Mouse (Mus musculus) T-cell, adult 2 months (primary cell): ENCODE data around the gene Serpinf1.
A peak's percentile ranks its signal among the peaks of the same experiment; 100 is the strongest.

ENCODE experiments used
- DNase-seq: peaks from one replicate; pipeline ENCODE4 v3.0.0; 2022; ENCODE audit warnings: low spot score

Gene Serpinf1

DNA sequence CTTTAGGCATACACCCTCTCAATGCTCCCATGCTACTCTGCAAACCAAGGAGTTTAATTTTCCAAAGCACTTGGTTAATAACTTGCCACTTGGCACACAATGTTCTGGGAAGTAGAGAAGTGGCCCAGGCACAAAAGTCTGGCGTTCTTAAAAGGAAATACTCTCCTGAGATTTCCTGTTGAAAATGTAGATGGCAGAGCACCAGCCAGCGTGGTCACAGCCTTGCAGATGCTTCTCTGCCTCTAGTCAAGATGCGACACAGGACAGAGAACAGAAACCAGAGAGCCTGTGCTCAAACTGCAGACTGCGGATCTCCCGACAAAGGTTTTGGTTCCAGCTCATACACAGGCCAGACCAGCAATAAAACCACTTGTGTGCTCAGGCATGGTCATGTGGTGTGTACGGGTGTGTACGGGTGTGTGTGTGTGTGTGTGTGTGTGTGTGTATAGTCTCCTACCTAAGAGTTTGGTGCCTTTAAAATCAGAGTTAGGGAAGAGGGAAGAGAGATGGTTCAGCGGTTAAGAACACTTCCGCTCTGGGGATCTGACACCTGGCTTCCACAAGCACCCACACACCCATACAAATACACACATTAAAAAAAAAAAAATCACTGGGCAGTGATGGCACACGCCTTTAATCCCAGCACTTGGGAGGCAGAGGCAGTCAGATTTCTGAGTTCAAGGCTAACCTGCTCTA is 32.7 kb upstream of the Serpinf1 start:
- DNase-seq: no peak

DNA sequence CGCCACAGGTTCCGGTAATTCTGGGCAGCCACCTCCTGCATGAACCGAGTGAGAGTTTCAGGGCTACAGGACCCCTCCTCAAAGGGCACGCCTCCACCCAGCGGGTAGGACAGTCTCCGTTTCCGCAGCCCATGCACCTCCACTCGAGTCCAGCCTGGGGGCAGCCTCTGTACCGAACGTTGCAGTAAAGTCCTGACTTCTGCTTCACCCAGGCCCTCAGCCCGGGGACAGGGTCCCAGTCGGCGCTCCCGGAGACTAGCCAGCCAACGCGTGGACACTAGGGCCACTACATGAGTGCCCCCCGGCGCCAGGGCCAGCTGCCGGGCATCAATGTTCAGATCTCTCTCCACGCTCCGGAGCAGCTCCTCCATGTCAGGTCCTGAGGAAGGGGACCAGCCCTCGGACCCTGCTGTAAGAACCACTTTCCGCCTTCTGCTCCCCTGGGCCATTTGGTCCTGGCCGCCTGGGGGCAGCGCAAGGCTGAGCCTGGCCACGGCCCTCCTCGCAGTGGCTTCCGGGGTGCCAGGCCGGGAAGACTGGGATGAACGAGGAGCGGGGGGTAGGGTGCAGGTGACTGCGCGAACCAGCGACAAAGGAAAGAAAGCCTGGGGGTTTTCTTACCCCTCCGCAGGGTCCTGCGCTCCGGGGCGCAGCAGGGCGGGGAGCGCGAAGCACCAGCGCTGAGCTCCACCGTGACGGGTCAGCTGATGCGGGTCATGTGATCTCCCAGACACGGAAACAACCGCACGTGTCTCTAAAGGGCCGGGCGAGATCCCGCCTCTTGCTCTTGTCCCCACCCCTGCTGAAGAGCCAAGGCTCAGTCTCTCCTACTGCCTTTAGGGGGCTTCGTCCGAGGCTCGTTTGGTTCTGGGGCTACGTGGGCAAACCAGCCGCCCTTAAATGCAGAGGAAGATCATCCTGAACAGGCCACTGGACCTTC is 31.8 kb upstream of the Serpinf1 start, which contains the start of gene Wdr81:
Gene Wdr81, minus strand, starts transcription at position 727 of the 940 bp plus-strand sequence.
- peak; percentile 87 for DNase-seq

DNA sequence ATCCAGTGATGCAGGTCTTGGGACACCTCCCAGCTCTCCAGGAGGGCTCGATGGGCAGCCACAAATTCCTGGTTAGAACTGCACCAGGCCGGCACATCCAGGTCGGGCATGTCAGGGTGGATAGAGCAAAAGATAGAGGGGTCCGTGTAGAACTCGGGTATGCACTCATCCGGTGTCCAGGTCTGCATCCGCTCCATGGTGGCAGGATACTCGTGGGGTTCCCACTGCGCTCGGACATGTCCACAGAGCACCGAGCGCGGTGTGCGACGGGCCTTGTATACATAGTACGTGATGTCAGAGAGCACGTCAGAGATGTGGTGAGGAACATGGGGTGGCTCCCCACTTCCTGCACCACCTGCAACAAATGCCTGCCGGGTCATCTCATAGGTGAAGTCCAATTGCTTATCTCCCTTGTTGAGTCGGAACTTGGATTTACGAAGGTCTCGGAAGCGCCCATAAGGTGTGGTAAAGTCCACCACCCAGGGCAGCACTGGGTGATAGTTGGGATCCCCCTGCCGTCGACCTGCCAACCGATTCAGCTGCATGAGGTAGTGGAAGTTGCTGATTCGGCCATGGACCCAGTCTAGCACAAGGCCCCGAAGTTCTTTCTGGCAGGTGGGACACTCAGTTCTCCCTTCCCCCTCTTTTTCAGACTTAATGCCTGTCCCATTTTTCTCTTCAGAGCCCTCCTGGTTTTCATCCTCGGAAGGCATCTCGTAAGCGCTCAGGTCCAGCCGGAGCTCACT is 30.5 kb upstream of the Serpinf1 start:
- DNase-seq: no peak

DNA sequence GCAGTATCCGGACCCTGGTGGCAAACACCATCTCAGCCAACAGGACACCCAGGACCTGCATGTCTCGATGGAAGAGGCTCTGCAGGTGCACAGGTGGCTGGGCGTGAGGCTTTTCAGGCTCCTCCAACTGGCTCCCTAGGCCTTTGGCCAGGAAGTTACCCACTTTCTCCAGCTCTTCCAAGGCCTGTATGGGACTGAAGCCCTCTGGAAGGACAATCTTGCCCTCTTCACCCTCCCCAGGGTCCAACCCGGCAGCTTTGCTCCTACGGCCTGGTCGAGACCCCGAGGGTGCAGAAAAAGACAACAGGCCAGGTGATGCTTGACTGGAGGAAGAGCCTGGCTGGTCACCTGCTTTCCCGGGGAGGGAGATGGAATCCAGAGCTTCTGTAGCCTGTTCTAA is 29.6 kb upstream of the Serpinf1 start:
- DNase-seq: no peak

DNA sequence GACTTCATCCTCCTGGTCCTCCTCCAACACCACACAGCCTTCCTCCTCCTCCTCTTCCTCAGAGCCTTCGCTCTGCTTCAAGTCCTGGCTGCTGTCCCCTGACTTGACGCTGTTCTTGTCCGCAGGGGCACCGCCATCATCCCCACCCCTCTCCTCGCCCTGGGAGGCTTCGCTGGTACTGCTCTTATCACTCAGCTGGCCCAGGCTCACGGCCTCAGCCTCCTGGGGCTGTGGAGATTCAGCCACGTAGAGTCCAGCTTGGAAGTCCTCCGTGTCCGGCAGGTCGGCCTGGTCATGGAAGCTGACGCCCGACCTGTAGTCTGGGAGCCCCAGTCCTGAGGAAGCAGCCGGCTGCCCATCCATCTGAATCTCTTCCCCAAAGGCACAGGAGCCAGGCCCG is 28.4 kb upstream of the Serpinf1 start:
- no peak for DNase-seq

DNA sequence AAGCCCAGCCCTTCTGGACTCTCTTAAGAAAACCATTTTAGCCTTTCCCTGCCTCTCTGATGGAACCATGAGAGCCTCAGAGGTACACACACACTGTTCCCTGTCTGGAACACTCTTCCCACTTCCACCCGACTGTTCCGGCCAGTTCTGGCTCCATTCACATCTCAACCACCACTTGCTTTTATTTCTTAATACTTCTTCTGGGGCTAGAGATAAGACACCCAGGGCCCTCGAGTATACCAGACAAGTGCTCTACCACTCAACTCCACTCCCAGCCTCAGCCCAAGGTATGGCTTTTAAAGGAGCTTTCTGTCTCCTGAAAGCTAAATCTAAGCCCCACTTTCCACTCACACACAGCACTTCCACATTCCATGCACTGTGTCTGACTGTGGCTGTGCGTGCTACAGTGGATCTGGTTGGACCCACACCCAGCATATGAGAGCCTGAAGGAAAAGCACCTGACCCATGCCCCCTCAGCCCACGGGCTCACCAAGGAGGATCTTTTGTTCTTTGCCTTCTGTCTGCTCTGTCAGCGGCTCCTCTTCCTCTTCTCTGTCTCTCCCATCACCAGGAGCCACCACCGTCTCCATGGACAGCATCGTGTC is 27.9 kb upstream of the Serpinf1 start:
- DNase-seq: no peak

DNA sequence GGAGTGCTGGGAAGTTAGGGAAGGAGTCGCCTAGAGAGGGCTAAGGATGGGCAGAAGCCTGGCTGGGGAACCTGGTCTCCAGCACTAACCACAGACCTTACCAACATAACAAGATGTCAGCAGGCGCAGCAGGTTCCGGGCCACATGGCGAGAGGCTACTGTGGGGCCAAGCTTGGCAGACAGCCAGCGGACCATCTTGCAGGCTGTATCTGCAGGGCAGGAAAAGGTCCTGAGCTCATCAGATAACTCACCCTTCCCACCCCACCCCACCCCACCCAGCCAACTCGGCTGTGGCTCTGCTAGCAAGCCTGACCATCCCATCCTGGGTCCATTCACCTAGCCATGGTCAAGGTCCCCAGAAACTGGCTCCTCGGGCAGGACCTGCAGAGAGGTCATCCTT is 27.2 kb upstream of the Serpinf1 start:
- no peak for DNase-seq

DNA sequence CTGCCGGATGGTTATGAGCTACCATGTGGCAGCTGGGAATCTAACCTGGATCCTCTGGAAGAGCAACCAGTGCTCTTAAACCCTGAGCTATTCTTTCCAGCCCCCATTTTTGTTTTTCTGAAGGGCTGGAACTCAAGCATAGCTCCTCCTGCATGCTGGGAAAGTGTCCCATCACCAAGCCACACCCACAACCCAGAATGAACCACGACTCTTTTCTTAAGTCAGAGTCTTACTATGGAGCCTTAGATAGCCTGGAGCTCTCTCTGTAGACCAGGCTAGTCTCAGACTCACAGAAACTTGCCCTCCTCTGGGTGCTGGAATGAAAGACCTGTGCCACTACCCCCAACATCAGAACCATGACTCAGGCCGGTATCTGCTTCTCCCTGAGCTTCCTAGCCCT is 26.1 kb upstream of the Serpinf1 start:
- no peak for DNase-seq

DNA sequence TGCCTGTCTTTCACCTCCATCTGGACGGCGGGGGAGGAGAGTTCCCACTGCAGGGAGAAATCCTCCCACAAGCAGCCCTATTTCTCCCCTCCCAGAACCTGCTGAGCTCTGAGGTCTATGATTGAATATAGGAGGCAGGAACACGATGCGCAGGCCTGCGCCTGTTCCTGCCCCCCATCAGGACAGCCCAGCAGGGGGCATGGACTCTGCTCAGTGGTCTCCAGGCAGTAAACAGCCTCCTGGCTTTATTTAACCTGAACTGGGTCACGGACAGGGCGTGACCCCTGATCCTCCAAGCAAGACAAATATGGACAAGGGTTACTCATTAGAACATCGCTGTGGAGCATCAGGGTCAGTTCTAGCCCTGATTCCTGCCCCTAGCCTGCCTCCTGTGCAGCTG is 21.2 kb upstream of the Serpinf1 start:
- DNase-seq: no peak

DNA sequence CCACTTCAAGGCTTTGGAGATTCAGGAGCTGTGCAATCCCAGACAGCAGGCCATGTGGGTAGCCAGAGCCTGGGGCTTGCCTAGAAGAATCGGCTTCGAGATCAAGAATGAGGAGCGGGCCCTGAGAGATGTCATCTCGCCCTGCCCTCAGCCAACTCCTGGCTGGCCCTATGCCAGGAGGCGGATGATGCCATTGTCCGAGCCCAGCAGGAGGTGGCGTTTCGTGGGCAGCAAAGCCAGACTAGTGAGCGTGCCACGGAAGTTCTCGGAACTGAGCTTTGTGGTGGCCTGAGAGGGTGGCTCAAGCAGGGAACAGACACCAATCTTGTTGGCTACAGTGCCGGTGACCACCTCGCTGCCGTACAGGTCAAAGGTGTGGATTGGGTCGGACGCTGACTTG is 19.1 kb upstream of the Serpinf1 start:
- no peak for DNase-seq

DNA sequence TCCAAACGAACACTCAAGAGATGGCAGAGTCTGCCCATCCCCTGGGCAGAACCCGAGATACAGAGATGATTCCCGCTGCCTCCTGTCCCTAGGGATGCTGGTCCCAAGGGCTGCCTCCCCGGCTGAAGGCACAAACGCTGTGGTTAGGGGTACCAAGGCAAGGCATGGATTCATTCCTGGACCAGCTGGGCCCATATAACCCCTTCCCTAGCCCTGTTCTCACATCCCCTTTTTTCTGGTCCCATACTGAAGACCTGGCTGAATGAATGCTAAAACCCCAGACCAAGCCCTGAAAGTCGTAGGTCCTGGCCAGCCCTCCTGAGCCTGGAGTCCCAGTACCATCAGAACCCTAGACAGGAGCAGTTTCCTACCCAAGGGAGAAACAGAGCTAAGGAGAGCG is 18.5 kb upstream of the Serpinf1 start:
- DNase-seq: no peak

DNA sequence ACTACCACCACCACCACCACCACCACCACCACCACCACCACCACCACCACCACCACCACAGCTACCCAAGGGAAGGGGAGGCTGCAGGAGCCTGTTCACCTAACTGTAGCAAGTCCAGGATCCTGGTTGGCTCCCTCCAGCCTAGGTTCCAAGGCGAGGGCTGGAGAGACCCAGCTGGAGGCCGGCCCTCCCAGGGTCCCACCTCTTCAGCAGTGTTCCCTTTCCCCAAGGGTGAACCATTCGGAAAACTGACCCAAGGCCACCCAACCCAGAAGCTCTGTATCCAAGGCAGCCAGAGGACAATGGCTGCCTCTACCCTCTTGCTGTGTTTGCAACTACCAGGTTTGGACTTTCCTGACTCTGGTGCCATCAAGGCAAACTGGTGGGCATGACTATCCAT is 17.4 kb upstream of the Serpinf1 start:
- DNase-seq: no peak

DNA sequence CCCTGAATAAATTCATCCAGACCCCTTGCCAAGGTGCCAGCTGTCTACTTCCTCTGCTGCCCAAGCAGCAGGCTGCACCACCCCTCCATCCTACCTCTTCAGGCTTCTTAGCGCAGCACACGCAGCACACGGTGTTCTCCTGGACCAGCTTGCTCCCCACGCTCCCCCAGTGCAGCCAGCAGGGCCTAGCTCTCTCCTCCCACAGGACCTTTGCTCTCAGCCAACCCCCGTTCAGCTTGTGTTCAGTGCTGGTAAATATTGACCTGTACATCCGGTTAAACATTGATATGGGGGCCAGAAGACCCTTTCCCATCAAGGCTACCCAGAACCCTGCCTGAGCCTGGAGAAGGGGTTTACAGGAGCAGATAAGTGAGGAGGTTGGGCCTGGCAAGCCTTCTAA is 16.9 kb upstream of the Serpinf1 start, which contains the start of gene Serpinf2:
Gene Serpinf2, minus strand, starts transcription at position 229 of the 400 bp plus-strand sequence.
- no peak for DNase-seq

DNA sequence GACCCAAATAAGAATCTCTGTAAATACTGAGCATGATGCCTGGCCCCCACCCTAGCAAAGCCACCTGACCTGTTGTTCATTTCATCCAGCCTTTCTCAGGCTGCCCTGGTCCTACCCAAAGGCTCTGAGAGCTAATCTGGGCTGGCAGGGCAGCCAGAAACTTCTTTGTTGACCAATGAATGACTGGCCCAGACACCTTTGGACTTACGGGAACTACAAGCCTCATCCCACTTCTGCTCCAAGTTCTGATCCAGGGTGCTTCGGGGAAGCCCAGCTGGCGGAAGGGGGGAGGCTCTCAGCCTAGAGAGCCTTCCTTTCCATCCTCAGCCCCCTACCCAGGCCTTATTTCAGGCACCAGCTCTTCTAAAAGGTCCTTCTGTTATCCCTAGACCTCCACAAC is 16.3 kb upstream of the Serpinf1 start:
- no peak for DNase-seq

DNA sequence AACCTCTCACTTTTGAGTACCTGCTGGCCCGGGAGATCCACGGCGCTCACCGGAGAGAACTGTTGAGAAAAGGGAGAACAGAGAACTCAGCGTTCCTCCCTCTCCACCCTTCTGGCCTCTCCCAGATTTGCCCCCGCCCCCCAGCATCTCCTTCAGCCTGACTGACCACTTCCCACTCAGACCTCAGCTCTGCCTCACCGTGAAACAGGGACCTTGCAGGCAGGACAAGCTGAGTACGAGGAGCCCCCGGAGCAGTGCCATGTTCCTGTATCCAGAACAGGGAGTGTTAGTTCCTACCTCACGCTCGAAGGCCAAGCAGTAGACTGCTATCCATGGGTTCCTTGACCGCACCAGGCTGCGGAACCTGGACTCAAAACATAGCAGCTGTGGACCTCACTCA is 15.7 kb upstream of the Serpinf1 start:
- DNase-seq: no peak

DNA sequence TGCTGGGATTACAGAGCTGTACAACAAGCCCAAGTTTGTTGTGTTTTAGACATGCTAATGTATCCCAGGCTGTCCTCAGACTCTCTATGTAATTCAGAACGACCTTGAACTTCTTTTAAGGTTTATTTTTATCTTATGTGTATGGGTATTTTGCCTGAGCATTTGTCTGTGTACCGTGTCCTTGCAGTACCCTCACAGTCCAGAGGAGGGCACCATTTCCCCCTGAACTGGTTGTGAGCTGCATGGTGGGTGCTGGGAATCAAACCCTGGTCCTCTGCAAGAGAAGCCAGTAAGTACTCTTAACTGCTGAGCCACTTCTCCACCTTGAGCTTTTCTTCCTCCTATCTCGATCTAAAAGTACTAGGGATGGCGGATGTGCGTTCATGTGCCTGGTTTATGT is 11.6 kb upstream of the Serpinf1 start:
- DNase-seq: no peak

DNA sequence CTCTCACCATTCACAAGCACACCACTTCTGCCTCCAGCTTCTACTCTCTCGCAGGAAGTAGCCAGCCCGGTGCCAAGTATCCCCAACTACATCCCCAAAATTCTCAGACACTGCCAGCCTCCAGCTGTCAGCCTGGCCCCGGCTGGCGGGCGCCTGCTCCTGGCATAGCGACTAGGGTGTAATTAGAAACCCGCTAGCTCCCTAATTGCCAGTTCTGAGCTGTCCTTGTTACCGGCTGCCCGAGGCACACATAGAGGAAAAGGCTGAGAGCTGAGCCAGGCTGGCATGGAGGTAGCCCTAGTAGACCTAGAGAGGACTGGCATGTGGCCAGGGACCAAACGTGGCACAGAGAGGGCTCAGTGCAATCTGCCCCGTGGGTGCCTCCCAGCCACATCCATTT is 8.8 kb upstream of the Serpinf1 start:
- DNase-seq: no peak

DNA sequence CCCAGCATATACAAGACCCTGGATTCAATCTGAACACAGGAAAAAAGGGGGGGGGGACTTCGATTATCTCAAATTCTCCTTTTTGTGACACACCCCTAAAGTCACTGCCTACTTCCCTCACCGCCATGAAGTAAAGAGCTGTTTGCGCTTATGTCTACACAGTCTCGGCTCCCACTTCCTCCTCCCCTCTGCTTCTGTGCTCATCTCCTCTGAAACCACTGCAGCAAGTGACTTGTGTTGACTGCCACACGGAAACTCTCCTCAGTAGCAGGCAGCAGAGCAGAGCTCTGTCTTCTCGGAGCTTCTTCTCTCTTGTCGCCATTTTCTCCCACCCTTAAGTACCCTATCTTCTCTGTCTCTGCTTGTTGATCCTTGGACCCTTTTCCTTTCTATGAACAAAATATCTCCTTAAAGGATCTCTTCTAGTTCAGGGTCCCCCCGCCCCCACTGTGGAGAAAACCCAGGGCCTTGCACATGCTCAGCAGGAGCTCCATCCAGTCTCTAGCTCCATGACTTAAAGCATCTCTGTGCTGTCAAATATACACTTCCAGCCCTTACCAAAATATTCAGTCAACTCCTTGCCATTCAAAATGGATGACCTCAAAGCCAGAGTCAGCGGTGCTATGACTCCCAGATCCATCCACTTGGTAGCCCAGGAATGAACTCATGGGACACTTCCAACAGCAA is 6.7 kb upstream of the Serpinf1 start:
- peak; percentile 68 for DNase-seq

DNA sequence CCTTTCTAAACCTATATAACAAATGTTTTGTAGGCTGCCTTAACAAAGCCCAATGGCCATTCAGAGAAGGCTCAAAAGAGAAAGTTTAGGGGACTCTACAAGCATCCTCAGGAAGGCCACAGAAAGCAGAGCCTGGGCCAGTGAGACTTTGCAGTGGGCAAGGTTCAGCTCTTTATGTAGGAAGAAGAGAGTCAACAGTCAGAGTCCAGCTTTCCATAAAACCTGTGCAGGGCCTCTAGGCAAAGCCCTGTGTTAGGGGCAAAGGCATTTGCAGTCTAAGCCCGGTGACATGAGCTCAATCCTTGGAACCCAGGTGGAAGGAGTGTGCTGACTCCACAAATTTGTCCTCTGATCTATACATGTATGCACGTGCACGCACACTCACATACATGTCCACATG is 2.0 kb upstream of the Serpinf1 start:
- no peak for DNase-seq

DNA sequence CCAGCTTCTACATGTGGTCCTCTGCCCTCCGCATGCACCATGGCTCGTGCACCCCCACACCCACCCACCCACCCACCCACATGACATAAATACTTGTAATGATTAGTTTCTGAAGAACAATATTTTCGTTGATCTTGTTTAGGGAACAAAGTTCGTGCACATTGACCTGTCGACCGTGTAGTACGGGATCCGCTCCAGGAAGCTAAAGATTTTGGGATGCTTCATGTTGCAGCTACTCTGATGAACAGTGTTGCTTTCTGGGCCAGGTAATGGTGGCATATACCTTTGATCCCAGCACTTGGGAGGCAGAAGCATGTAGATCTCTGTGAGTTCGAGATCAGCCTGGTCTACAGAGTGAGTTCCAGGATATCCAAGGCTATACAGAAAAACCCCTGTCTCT is 1.5 kb upstream of the Serpinf1 start:
- no peak for DNase-seq

DNA sequence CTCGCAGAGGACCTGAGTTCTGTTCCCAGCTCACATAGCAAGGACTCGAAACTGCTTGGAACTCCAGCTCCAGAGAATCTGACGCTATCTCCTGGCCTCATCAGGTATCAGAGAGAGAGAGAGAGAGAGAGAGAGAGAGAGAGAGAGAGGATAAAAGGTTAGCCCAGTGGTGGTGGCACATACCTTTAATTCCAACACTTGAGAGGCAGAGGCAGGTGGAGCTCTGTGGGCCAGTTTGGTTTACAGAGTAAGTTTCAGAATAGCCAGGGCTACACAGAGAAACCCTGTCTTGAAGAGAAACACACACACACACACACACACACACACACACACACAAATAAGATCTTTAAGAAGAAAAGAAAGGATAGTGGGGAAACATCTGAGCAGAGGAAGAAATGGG is 590 bp upstream of the Serpinf1 start:
- no peak for DNase-seq
